Mouse (Mus musculus) adrenal gland, adult 18-20 months (tissue): ENCODE measurements around the gene Snx21. TPM values are rescaled to one million over a fixed set of nuclear protein-coding genes. Genes with fewer than 3 reads are reported as not detected.

Source experiments
- DNase-seq, 2 experiments: peaks; one replicate each; pipeline ENCODE4 v3.0.0; 2021 to 2022; ENCODE audit warnings: low spot score in 2 of 2
- total RNA-seq, 2 experiments: library from RNA; stranded (reverse); gene quantifications; 1 replicate in 1 of 2; 2 replicates in 1 of 2; pipeline ENCODE4 v1.2.3; 2021

Gene Snx21
- total RNA-seq, 2 experiments from 2014 or later: 25.0 to 28.4 TPM

GRCm38 (mm10) chr2:164769258-164770037, 16.2 kb upstream of the Snx21 start, which contains the start of gene Ube2c:
Ube2c (plus strand) TSS chr2:164769898.
- peak; percentile 91 to 94 for DNase-seq

- no peak for DNase-seq
Measured at GRCm38 (mm10) chr2:164770279-164770678, 15.3 kb upstream of the Snx21 start.

GRCm38 (mm10) chr2:164771123-164771522, 14.5 kb upstream of the Snx21 start:
- DNase-seq: no peak

GRCm38 (mm10) chr2:164773229-164773988, 12.2 kb upstream of the Snx21 start:
- DNase-seq: no peak

GRCm38 (mm10) chr2:164773989-164774364, 11.6 kb upstream of the Snx21 start:
- no peak for DNase-seq

- no peak for DNase-seq
Measured at GRCm38 (mm10) chr2:164776130-164776529, 9.5 kb upstream of the Snx21 start.

- no peak for DNase-seq
Measured at GRCm38 (mm10) chr2:164776801-164777200, 8.8 kb upstream of the Snx21 start.

GRCm38 (mm10) chr2:164777246-164778014, 8.2 kb upstream of the Snx21 start:
- no peak for DNase-seq

- DNase-seq: no peak
Measured at GRCm38 (mm10) chr2:164778015-164778287, 7.7 kb upstream of the Snx21 start.

GRCm38 (mm10) chr2:164778809-164779208, 6.8 kb upstream of the Snx21 start:
- DNase-seq: no peak

- no peak for DNase-seq
Measured at GRCm38 (mm10) chr2:164779481-164780086, 6.0 kb upstream of the Snx21 start, which contains the start of gene Tnnc2. Tnnc2 (minus strand) TSS chr2:164779967.

GRCm38 (mm10) chr2:164781876-164782275, 3.7 kb upstream of the Snx21 start:
- no peak for DNase-seq

- DNase-seq: no peak
Measured at GRCm38 (mm10) chr2:164783926-164784581, 1.6 kb upstream of the Snx21 start.

- DNase-seq: no peak
Measured at GRCm38 (mm10) chr2:164784869-164785420, 678 bp upstream of the Snx21 start.

- DNase-seq: no peak
Measured at GRCm38 (mm10) chr2:164786388-164786885, 814 bp downstream of the Snx21 start.

- no peak for DNase-seq
Measured at GRCm38 (mm10) chr2:164787032-164787431, 1.4 kb downstream of the Snx21 start.

GRCm38 (mm10) chr2:164787779-164788178, 2.2 kb downstream of the Snx21 start:
- no peak for DNase-seq

GRCm38 (mm10) chr2:164788411-164788810, 2.8 kb downstream of the Snx21 start:
- DNase-seq: no peak

- no peak for DNase-seq
Measured at GRCm38 (mm10) chr2:164790451-164790850, 4.8 kb downstream of the Snx21 start.

GRCm38 (mm10) chr2:164791841-164792261, 6.2 kb downstream of the Snx21 start:
- no peak for DNase-seq
